Mouse (Mus musculus): Measurements from ENCODE around the gene Cers2.

DNA sequence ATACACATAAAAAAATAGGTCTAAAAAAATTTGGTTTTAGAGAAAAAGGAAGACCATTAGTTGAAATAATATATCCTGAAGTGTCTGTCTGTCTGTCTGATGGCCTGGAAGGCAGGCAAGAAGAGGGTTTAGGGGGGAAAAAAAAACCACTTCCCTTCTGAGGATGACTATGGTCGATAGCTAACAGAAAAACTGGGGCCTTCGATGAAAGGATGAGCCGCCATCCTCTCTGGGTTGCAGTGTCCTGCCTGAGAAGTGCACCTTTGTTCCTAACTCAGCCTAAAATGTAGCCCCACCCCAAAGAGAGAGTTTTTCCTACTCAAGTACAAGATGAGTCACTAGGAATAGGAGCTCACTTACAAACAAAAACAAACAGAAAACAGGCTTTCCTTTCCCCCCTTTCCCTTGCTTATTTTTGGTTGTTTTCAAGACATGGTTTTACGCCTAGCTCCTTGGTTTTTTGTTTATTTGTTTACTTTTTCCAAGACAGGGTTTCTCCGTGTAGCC, 38.1 kb upstream of the Cers2 start:
- no peak for TF ChIP-seq GATA1 (IDR thresholded peaks at IDR 0.05; ENCODE audit: borderline replicate concordance, low read length)
- no peak for TF ChIP-seq FLI1 (IDR thresholded peaks at IDR 0.05; ENCODE audit: low read length)
